Mouse (Mus musculus) kidney, postnatal 0 days (tissue): ENCODE measurements around the gene Gpr176. TPM values are rescaled to one million over a fixed set of nuclear protein-coding genes. Genes with fewer than 3 reads are reported as not detected.

Experiments used
- ATAC-seq: fragments of 200-750 bp; cut with Nextera tagmentation; replicated peaks from 2 replicates; pipeline ENCODE4 v1.8.0; 2017; ENCODE audit warnings: low read depth, moderate number of reproducible peaks, moderate TSS enrichment, moderate library complexity; ENCODE audit not compliant: low FRiP score
- DNase-seq: peaks from one replicate; pipeline ENCODE4 v3.0.0-alpha.2; 2016; ENCODE audit warnings: low spot score
- H3K27ac ChIP-seq: fragments of 300-500 bp; sonication (generic); 2 replicates; pipeline ENCODE4 v1.5.1; 2014; ENCODE audit warnings: mild to moderate bottlenecking
- H3K27me3 ChIP-seq: fragments of 300-500 bp; sonication (generic); 2 replicates; pipeline ENCODE4 v1.6.1; 2014; ENCODE audit warnings: low read length, mixed read lengths; ENCODE audit not compliant: insufficient read depth
- H3K36me3 ChIP-seq: fragments of 300-500 bp; sonication (generic); 2 replicates; pipeline ENCODE4 v1.6.1; 2014; ENCODE audit warnings: low read length, mixed read lengths; ENCODE audit not compliant: insufficient read depth
- H3K4me1 ChIP-seq: fragments of 300-500 bp; sonication (generic); replicated peaks from 2 replicates; pipeline ENCODE4 v1.6.1; 2014; ENCODE audit warnings: antibody characterized with exemption, low read length, mixed read lengths; ENCODE audit not compliant: insufficient read depth
- H3K4me2 ChIP-seq: fragments of 300-500 bp; sonication (generic); 2 replicates; pipeline ENCODE4 v1.6.1; 2014; ENCODE audit warnings: mild to moderate bottlenecking, low read length, moderate library complexity, mixed read lengths
- H3K4me3 ChIP-seq: fragments of 300-500 bp; sonication (generic); replicated peaks from 2 replicates; pipeline ENCODE4 v1.5.1; 2014; ENCODE audit warnings: low read depth, low read length
- H3K9ac ChIP-seq: fragments of 300-500 bp; sonication (generic); 2 replicates; pipeline ENCODE4 v1.6.1; 2014; ENCODE audit warnings: low read depth, low read length
- H3K9me3 ChIP-seq: fragments of 300-500 bp; sonication (generic); replicated peaks from 2 replicates; pipeline ENCODE4 v1.6.1; 2016; ENCODE audit warnings: low read length, inconsistent platforms, mixed read lengths
- CTCF ChIP-seq: IDR thresholded peaks from 2 replicates; pipeline ENCODE4 v1.5.1; 2016; ENCODE audit warnings: antibody characterized with exemption, low read depth, mild to moderate bottlenecking, moderate library complexity
- WGBS: fragments of 180-500 bp; shearing (Covaris S2); extraction: QIAGEN DNeasy Blood & Tissue Kit; methylation state at CpG from one replicate; pipeline ENCODE4 v1.1.7; 2014; 5-methylcytosine and 5-hydroxymethylcytosine counted together
- microRNA-seq: library from miRNA; unstranded; fragments of <30 nt; microRNA quantifications from one replicate; pipeline ENCODE4, GENCODE M21; 2016
- polyA plus RNA-seq: library from polyadenylated mRNA; unstranded; fragments of >200 nt; fragmentation: Nextera tagmentation; extraction: Ambion mirVana; gene quantifications from 2 replicates; pipeline ENCODE4 v1.2.1, GENCODE M21; 2015

Gpr176 gene
- polyA plus RNA-seq, 1 experiment from 2014 or later, result 2.3 TPM

- peak; percentile 95 for TF ChIP-seq CTCF
- Histone ChIP-seq H3K36me3 (no peaks in the 10 kb centered on the region), H3K27me3 (no peaks in the 10 kb centered on the region), H3K4me2 (no peak overlapping the region), H3K4me1 (no peaks in the 10 kb centered on the region), H3K9ac (no peak overlapping the region), H3K9me3 (no peaks in the 10 kb centered on the region), H3K4me3 (no peak overlapping the region), H3K27ac (no peak overlapping the region)
- DNase-seq (peak; percentile 92), ATAC-seq (peak; percentile 46; the same call in 1 of the 2 replicates)
- 9% methylated on average over 10 of the region's 10 CpGs for WGBS
Observed at GRCm38 (mm10) chr2:118245914-118246313, 127.3 kb downstream of the Gpr176 start.

GRCm38 (mm10) chr2:118236196-118236595 is 137.0 kb downstream of the Gpr176 start:
- Histone ChIP-seq H3K4me3 (no peak overlapping the region), H3K36me3 (no peaks in the 10 kb centered on the region), H3K9ac (no peak overlapping the region), H3K27me3 (no peaks in the 10 kb centered on the region), H3K4me1 (no peaks in the 10 kb centered on the region), H3K4me2 (no peak overlapping the region), H3K9me3 (no peaks in the 10 kb centered on the region), H3K27ac (no peak overlapping the region)
- no peak for TF ChIP-seq CTCF
- no peak for DNase-seq
- 71% methylated on average over 7 of the region's 7 CpGs for WGBS
- no peak for ATAC-seq

GRCm38 (mm10) chr2:118235614-118236013 is 137.6 kb downstream of the Gpr176 start:
- no peak overlapping the region for H3K9ac ChIP-seq
- DNase-seq (no peak), ATAC-seq (no peak)
- no peak overlapping the region for H3K4me2 ChIP-seq
- WGBS, result 83% methylated on average over 3 of the region's 3 CpGs
- H3K4me3 ChIP-seq, result no peak overlapping the region
- no peaks in the 10 kb centered on the region for H3K9me3 ChIP-seq
- H3K4me1 ChIP-seq, result no peaks in the 10 kb centered on the region
- no peak for TF ChIP-seq CTCF
- H3K27ac ChIP-seq, result no peak overlapping the region
- no peaks in the 10 kb centered on the region for H3K36me3 ChIP-seq
- H3K27me3 ChIP-seq, result no peaks in the 10 kb centered on the region

GRCm38 (mm10) chr2:118230544-118230943 is 142.7 kb downstream of the Gpr176 start:
- 44% methylated on average over 3 of the region's 3 CpGs for WGBS
- Histone ChIP-seq H3K36me3 (no peaks in the 10 kb centered on the region), H3K9ac (no peak overlapping the region), H3K4me2 (no peak overlapping the region), H3K27me3 (no peaks in the 10 kb centered on the region), H3K4me1 (no peaks in the 10 kb centered on the region), H3K4me3 (no peak overlapping the region), H3K9me3 (no peaks in the 10 kb centered on the region), H3K27ac (no peak overlapping the region)
- no peak for ATAC-seq
- no peak for DNase-seq
- TF ChIP-seq CTCF, result no peak

GRCm38 (mm10) chr2:118228486-118229079 is 144.6 kb downstream of the Gpr176 start:
- no peaks in the 10 kb centered on the region for H3K4me1 ChIP-seq
- no peak overlapping the region for H3K4me2 ChIP-seq
- no peak for TF ChIP-seq CTCF
- no peak overlapping the region for H3K9ac ChIP-seq
- DNase-seq, result no peak
- no peaks in the 10 kb centered on the region for H3K36me3 ChIP-seq
- H3K27me3 ChIP-seq, result no peaks in the 10 kb centered on the region
- no peak overlapping the region for H3K27ac ChIP-seq
- H3K9me3 ChIP-seq, result no peaks in the 10 kb centered on the region
- no peak for ATAC-seq
- 91% methylated on average over 4 of the region's 4 CpGs for WGBS
- no peak overlapping the region for H3K4me3 ChIP-seq

Small RNAs within 50 kb of the gene (microRNA-seq; reads per million reads assigned to microRNA genes)
- gene Gm22800, result not detected

Other genes with a start within 250 kb of the Gpr176 start
- gene Fsip1, start 116.5 kb downstream of the Gpr176 start, polyA plus RNA-seq, result 0.96 and 1.1 TPM in 2 replicates
- 8.0 TPM in 2 replicates for gene Eif2ak4, start 15.2 kb upstream of the Gpr176 start, polyA plus RNA-seq
- 237 and 255 TPM in 2 replicates for gene Srp14, start 106.3 kb upstream of the Gpr176 start, polyA plus RNA-seq
- 4.2 and 5.3 TPM in 2 replicates for gene Bmf, start 176.3 kb upstream of the Gpr176 start, polyA plus RNA-seq
- gene Bub1b, start 224.8 kb upstream of the Gpr176 start, polyA plus RNA-seq, result 28.7 and 34.2 TPM in 2 replicates